Mouse (Mus musculus) lung, adult 2 months (tissue): ENCODE results near the gene Syp.

Source experiments
- CTCF ChIP-seq: fragments of 200-500 bp; IDR thresholded peaks from 2 replicates; pipeline ENCODE4 v1.5.1; 2011; ENCODE audit warnings: mild to moderate bottlenecking, low read length, control low read depth; ENCODE audit not compliant: insufficient read depth
- POLR2A ChIP-seq: fragments of 200-500 bp; IDR thresholded peaks from 2 replicates; pipeline ENCODE4 v1.6.1; 2011; ENCODE audit warnings: low read depth, mild to moderate bottlenecking, control low read depth, low read length, borderline replicate concordance; ENCODE audit errors: extremely low read depth

- TF ChIP-seq CTCF (no peak), POLR2A (no peak)
Observed at GRCm38 (mm10) chrX:7638401-7639091, at the start of gene Syp.
